Mouse (Mus musculus) embryonic facial prominence, embryonic 11.5 days (tissue): Measurements from ENCODE around the gene Kcnq1. TPM values are rescaled to one million over a fixed set of nuclear protein-coding genes. Genes with fewer than 3 reads are reported as not detected.

Experiments
- ATAC-seq: fragments of 200-750 bp; cut with Nextera tagmentation; replicated peaks from 2 replicates; pipeline ENCODE4 v1.8.0; 2017; ENCODE audit warnings: low read depth; ENCODE audit not compliant: insufficient number of reproducible peaks, low FRiP score, low TSS enrichment
- DNase-seq: peaks from one replicate; pipeline ENCODE4 v3.0.0-alpha.2; 2015; ENCODE audit warnings: low spot score
- H3K27ac ChIP-seq: fragments of 300-500 bp; sonication (generic); replicated peaks from 2 replicates; pipeline ENCODE4 v1.5.1; 2014; ENCODE audit warnings: mild to moderate bottlenecking, low read depth, low read length, control low read depth
- H3K27me3 ChIP-seq: fragments of 300-500 bp; sonication (generic); 2 replicates; pipeline ENCODE4 v1.6.1; 2014; ENCODE audit warnings: mild to moderate bottlenecking, low read length, moderate library complexity, mixed read lengths; ENCODE audit not compliant: control insufficient read depth, insufficient read depth
- H3K36me3 ChIP-seq: fragments of 300-500 bp; sonication (generic); replicated peaks from 2 replicates; pipeline ENCODE4 v1.6.1; 2014; ENCODE audit warnings: low read depth, mild to moderate bottlenecking, low read length, moderate library complexity, mixed read lengths; ENCODE audit not compliant: control insufficient read depth, insufficient read depth
- H3K4me1 ChIP-seq: fragments of 300-500 bp; sonication (generic); 2 replicates; pipeline ENCODE4 v1.6.1; 2014; ENCODE audit warnings: low read length, mixed read lengths; ENCODE audit not compliant: control insufficient read depth, insufficient read depth
- H3K4me2 ChIP-seq: fragments of 300-500 bp; sonication (generic); 2 replicates; pipeline ENCODE4 v1.6.1; 2014; ENCODE audit warnings: low read depth, mild to moderate bottlenecking, control low read depth, low read length, moderate library complexity
- H3K4me3 ChIP-seq: fragments of 300-500 bp; sonication (generic); 2 replicates; pipeline ENCODE4 v1.5.1; 2014; ENCODE audit warnings: low read depth, low read length, control low read depth
- H3K9ac ChIP-seq: fragments of 300-500 bp; sonication (generic); replicated peaks from 2 replicates; pipeline ENCODE4 v1.6.1; 2014; ENCODE audit warnings: mild to moderate bottlenecking, control low read depth, low read length
- H3K9me3 ChIP-seq: fragments of 300-500 bp; sonication (generic); replicated peaks from 2 replicates; pipeline ENCODE4 v1.6.1; 2016; ENCODE audit warnings: mild to moderate bottlenecking, low read length, inconsistent platforms, mixed read lengths; ENCODE audit not compliant: control insufficient read depth
- WGBS: fragments of 180-500 bp; shearing (Covaris S2); extraction: QIAGEN DNeasy Blood & Tissue Kit; methylation state at CpG from one replicate; pipeline ENCODE4 v1.1.7; 2014; 5-methylcytosine and 5-hydroxymethylcytosine counted together
- polyA plus RNA-seq: library from polyadenylated mRNA; unstranded; fragments of >200 nt; fragmentation: Nextera tagmentation; extraction: Ambion mirVana; gene quantifications from 2 replicates; pipeline ENCODE4 v1.2.1, GENCODE M21; 2014

Kcnq1 gene
- polyA plus RNA-seq, 1 experiment from 2014 or later = 0.81 TPM

DNA sequence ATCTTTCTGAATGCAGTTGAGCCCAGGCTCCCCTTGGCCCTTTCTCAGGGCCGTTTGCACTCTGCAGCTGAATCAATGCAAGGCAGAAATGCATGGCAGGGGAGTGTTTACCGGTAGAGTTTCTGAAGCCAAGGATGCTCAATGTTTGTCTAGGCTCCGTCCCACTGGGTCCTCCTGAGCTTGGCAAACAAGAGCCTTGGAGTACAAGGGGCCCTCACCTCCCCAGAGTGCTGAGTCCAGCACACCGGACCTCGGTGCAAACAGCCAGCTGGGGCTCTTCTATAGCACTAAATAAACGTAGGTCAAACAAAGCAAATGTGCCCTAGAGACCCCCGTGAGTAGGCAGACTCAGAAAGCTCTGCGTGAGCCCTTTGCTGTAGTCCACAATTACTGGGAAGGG is 226.9 kb downstream of the Kcnq1 start:
- ATAC-seq = no peak
- Histone ChIP-seq H3K27ac (no peak overlapping the region), H3K27me3 (no peaks in the 10 kb centered on the region), H3K4me3 (no peak overlapping the region), H3K36me3 (no peaks in the 10 kb centered on the region), H3K9me3 (no peaks in the 10 kb centered on the region), H3K4me1 (no peaks in the 10 kb centered on the region), H3K9ac (no peak overlapping the region), H3K4me2 (no peak overlapping the region)
- no peak for DNase-seq
- 51% methylated on average over 8 of the region's 8 CpGs for WGBS

- Histone ChIP-seq H3K4me3 (no peak overlapping the region), H3K4me1 (no peaks in the 10 kb centered on the region), H3K27me3 (no peaks in the 10 kb centered on the region), H3K9ac (no peak overlapping the region), H3K27ac (no peak overlapping the region), H3K9me3 (no peaks in the 10 kb centered on the region), H3K36me3 (no peaks in the 10 kb centered on the region), H3K4me2 (no peak overlapping the region)
- DNase-seq (no peak), ATAC-seq (no peak)
- 44% methylated on average over 4 of the region's 4 CpGs for WGBS
Observed at GRCm38 (mm10) chr7:143333604-143334003, 227.4 kb downstream of the Kcnq1 start.

GRCm38 (mm10) chr7:143338690-143339089 is 232.5 kb downstream of the Kcnq1 start:
- H3K4me1 ChIP-seq = no peaks in the 10 kb centered on the region; the same call in 1 of the 2 replicates
- H3K4me2 ChIP-seq = no peak overlapping the region
- H3K36me3 ChIP-seq = no peaks in the 10 kb centered on the region
- no peaks in the 10 kb centered on the region for H3K9me3 ChIP-seq
- 79% methylated on average over 4 of the region's 4 CpGs for WGBS
- H3K27me3 ChIP-seq = no peaks in the 10 kb centered on the region
- H3K9ac ChIP-seq = no peak overlapping the region
- no peak overlapping the region for H3K4me3 ChIP-seq
- DNase-seq (no peak), ATAC-seq (no peak)
- H3K27ac ChIP-seq = no peak overlapping the region

DNA sequence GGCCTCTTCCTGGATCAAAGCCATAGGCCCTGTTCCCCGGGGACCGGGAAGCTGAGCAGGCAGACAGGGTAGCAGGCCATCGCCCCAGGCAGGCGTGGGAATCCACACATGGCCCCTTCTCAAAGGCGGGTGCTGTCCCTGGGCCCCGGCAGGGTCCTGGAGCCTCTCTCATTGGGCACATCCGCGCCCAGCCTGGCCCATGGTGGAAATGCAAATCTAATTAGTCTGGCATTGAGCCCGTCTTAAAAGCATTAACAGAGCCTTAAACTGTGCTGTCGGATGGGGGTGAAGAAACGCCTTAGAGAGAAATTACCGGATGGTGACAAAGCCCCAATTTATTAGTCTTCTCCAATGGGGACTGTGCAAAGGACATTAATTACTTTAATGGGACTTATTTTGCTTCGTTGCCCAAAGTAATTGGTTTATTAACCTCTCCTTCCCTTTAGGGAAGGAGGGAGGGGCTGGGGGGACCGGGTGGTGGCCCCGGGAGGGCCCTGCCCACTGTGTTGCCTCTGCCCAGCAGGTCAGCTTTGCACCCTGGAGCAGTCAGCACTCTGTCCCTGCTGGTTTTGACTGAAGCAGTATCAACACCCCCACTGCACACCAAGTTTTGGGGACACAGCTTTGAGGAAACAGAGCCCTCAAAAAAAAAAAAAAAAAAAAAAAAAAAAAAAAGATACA is 234.6 kb downstream of the Kcnq1 start:
- Histone ChIP-seq H3K4me2 (no peak overlapping the region), H3K9me3 (no peaks in the 10 kb centered on the region), H3K4me1 (no peaks in the 10 kb centered on the region; the same call in 1 of the 2 replicates), H3K27ac (no peak overlapping the region), H3K27me3 (no peaks in the 10 kb centered on the region), H3K4me3 (no peak overlapping the region), H3K9ac (no peak overlapping the region), H3K36me3 (no peaks in the 10 kb centered on the region)
- DNase-seq = no peak
- no peak for ATAC-seq
- WGBS = 48% methylated on average over 15 of the region's 15 CpGs

DNA sequence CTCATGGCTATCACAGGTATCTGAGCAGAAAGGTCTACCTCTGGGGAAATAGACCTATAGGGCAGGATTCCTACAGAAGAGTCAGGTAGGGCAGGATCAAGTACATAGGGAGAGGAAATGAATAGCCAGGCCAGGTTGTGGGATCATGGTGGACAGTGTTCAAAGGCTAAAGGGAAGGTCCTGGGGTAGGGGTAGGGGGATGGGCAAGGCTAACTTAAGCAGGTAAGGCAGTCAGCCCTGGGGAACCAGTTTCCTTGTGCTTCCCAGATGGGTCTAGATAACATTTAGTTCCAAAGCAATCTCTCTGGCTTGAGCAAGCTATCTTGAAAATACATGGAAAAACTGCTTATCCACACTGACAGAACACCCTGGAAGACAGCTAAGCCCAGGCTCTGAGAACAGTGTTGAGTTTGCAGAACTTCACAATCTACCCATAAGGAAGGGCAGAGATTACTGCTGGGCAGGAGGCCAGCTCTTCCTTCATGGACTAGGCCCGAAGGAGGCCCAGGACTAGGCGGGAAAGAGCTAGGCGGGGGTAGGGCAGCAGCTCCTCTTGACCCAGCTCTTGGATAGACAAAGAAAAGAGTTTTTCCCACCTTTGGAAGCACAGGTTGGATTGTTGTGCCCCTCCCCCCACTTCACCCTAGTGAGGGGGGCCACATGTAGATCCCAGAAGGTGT is 235.3 kb downstream of the Kcnq1 start:
- Histone ChIP-seq H3K4me3 (no peak overlapping the region), H3K4me1 (no peaks in the 10 kb centered on the region; the same call in 1 of the 2 replicates), H3K9ac (no peak overlapping the region), H3K36me3 (no peaks in the 10 kb centered on the region), H3K9me3 (no peaks in the 10 kb centered on the region), H3K27ac (no peak overlapping the region), H3K27me3 (no peaks in the 10 kb centered on the region), H3K4me2 (no peak overlapping the region)
- DNase-seq = no peak
- WGBS = 93% methylated on average over 3 of the region's 3 CpGs
- no peak for ATAC-seq

- ATAC-seq (0 out of 2 replicates have a peak, but pooled peaks have one; percentile 18), DNase-seq (peak; percentile 66)
- H3K27me3 ChIP-seq = no peaks in the 10 kb centered on the region
- H3K9ac ChIP-seq = no peak overlapping the region
- no peaks in the 10 kb centered on the region; the same call in 1 of the 2 replicates for H3K4me1 ChIP-seq
- H3K36me3 ChIP-seq = no peaks in the 10 kb centered on the region
- H3K4me2 ChIP-seq = no peak overlapping the region
- H3K4me3 ChIP-seq = no peak overlapping the region
- H3K27ac ChIP-seq = no peak overlapping the region
- whole genome bisulfite sequencing = 21% methylated on average over 12 of the region's 12 CpGs
- H3K9me3 ChIP-seq = no peaks in the 10 kb centered on the region
Observed at GRCm38 (mm10) chr7:143343781-143344306, 237.7 kb downstream of the Kcnq1 start.

DNA sequence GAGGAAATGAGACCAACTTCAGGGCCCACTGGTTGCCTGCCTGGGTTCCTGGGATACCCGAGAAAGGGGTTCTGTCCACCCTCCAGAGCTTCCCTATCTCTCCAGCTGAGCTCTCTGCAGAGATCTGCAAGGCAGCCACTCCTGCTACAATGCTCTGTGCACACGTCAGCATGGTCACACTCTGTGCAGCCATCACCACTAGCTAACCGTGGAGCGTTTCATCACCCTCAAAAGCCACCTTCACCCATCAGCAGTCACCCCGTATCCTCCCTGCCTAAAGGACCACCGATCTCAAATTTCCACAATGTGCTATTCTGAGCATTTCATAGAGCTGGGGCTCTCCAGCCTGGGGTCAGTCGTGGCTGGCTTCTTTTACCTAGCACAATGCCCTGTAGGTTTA is 243.1 kb downstream of the Kcnq1 start:
- ATAC-seq = no peak
- no peak overlapping the region for H3K27ac ChIP-seq
- no peak overlapping the region for H3K4me3 ChIP-seq
- H3K27me3 ChIP-seq = no peaks in the 10 kb centered on the region
- WGBS = 70% methylated on average over 7 of the region's 7 CpGs
- no peaks in the 10 kb centered on the region for H3K36me3 ChIP-seq
- H3K9me3 ChIP-seq = no peaks in the 10 kb centered on the region
- no peak overlapping the region for H3K9ac ChIP-seq
- no peaks in the 10 kb centered on the region for H3K4me1 ChIP-seq
- no peak overlapping the region for H3K4me2 ChIP-seq
- no peak for DNase-seq

DNA sequence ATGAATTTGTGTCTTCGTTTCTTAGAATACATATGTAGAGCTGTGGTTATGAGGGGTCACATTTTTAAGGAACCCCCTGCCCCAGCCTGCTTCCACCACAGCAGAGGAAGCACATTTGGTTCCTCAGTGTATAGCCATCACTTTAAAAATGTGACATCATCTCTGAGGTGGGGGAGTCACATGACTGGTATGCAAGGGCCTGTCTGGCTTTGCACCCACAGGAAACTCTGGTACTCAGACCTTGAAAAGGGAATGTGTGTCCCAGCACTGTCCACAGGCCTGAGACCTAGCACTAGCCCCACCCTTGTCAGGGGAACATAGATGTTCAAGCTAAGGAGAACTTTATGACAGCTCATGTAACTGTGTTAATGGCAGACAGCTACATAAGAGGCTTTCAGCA is 243.7 kb downstream of the Kcnq1 start:
- Histone ChIP-seq H3K27ac (no peak overlapping the region), H3K27me3 (no peaks in the 10 kb centered on the region), H3K4me3 (no peak overlapping the region), H3K36me3 (no peaks in the 10 kb centered on the region), H3K9me3 (no peaks in the 10 kb centered on the region), H3K4me2 (no peak overlapping the region), H3K4me1 (no peaks in the 10 kb centered on the region), H3K9ac (no peak overlapping the region)
- 67% methylated on average over 1 of the region's 1 CpGs for WGBS
- ATAC-seq = no peak
- DNase-seq = no peak
